Mouse (Mus musculus): ENCODE data around the gene Tmem129.

Gene Tmem129

DNA sequence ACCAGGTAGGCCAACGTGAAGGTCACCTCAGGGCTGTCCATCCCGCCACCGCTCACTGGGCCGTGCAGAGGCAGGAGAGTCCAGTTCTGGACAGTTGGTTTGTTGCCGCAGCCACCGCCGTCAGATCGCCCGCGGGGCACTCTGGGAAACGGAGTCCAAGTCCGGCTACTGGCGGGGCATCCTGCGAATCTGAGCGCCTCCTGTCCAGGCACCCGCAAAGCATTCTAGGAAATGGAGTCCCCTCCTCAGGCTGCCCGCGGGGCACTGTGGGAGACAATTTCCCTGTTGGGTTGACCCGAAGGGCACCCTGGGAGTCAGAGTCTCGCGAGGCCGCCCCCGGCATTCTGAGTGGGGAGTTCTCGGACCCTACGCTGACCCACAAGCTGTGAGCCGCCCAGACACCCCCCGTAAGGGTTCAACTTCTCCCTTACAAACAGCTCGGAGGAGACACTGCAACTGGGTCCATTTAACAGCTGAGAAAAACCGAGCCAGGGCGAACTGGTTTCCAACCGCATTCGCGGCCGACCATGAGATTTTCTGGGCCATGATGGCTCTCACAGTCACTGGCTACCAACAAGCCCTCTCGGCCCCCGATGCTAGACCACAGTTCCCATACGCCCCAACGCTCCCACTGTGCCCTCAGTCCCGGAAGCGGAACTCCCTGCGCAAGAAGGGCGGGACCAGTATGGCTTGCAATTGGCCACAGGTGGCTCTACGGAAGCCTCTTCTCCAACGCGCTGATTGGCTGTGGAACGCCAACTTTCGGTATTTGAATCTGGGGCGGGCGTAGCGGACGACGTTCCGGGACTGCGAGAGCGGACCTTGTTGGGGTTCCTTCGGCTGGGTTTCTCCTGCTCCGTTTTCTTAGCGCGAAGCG is at the start of gene Tmem129, which contains the start of gene Tacc3:
Tmem129 (minus strand) TSS at position 630 of the 877 bp plus-strand sequence.
Tacc3 (plus strand) TSS at position 342 of the 877 bp plus-strand sequence.
- in situ Hi-C loops (cut with MboI; ENCODE audit: unreplicated experiment in 2 of 2), result no loop called here

DNA sequence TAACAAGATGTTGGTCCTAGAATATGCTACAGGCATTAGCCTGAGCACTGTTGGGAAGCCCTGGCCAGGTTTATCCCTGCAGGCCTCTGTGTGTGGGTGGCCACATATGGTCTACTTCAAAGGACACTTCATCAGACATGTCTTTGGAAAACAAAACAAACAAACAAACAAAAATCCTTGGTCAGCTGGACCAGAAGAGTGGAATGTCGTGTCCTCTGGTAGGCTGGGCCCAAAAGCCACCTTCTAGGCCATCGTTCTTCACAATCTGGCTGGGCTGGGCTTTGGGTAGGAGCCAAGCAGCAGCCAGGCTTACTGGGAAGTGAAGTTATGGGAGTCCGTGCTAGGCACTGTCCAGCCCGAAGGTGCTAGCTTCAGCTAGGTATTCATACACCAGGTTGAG is 48.9 kb upstream of the Tmem129 start:
- in situ Hi-C loops (cut with MboI; ENCODE audit: unreplicated experiment in 2 of 2), result no loop called here

DNA sequence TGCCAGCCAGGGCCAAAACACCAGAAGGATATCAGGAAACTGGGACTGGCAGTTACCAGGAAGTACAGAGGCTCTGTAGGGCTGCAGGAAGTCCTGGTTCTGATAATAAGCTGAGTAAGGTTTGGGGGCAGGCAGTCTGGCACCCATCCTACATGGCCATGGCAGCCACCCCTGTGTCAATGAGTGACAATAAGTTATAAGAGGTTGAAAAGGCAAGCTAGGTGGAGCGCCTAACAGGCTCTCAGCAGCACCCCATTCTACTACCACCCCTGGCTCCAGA is 48.1 kb upstream of the Tmem129 start:
- in situ Hi-C loops (cut with MboI; ENCODE audit: unreplicated experiment in 2 of 2), result no loop called here

DNA sequence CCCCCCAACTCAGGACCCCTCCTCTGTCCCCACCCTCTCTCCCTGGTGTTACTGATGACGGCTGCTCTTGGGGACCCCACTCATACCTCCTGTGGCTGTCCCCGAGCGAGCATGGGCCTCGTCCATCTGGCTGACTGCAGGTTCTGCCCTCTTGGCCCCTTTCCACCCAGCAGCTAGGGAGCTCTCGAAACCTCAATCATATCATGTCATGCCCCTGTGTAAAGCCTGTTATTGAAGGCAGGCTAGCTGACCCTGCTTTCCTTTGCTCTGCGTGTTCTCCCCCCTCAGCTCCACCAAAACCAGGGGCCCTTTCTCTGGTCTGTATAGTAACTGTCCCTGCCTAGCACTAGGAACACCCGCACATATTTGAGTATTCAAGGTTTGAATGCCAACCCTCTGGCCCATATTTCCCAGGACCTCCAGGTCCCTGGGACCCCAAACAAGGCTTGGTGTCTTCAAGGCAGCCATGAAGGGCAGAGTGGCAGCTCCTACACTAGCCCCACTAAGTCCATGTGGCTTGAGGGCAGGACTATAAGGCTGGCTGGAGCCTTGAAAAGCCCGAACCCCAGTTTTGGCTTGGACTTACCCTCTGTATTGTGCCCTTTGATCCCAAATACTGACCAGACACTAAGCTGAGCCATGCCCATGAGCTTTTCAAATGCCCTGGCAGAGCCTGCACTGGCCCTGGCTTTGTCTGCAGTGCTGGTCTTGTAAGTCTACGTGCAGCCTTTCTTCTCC is 47.6 kb upstream of the Tmem129 start:
- in situ Hi-C loops (cut with MboI; ENCODE audit: unreplicated experiment in 2 of 2), result no loop called here

DNA sequence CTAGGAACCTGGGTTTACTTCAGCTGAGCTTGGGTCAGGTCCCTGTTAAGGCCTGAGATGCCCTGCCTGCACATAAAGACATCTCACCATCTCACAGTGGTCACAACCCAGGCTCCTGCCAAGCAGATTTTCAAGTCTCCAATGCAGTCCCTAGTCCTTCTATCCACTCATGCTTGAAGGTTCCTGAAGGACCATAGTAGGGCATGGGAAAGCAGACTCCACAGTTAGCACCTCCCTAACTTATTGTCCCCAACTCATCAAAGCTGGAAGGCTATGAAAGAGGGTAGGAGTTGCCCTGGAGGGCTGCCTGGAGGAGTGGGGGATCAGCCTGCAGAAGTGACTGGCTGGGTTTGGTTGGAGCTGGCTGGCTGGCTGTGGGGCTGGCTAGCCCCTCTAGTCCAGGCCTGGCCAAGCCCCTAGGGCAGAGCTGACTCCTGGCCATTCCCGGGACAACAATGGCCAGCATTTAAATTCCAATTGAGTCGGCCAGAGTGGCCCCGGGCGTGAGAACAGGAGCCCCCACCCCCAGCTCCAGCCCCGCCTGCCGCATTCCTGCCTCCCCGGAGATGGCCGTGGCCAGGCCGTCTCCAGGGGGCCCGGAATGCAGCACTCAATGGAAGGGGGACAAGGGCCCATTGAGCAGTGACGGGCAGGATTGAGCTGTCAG is 46.9 kb upstream of the Tmem129 start:
- in situ Hi-C loops (cut with MboI; ENCODE audit: unreplicated experiment in 2 of 2), result no loop called here

DNA sequence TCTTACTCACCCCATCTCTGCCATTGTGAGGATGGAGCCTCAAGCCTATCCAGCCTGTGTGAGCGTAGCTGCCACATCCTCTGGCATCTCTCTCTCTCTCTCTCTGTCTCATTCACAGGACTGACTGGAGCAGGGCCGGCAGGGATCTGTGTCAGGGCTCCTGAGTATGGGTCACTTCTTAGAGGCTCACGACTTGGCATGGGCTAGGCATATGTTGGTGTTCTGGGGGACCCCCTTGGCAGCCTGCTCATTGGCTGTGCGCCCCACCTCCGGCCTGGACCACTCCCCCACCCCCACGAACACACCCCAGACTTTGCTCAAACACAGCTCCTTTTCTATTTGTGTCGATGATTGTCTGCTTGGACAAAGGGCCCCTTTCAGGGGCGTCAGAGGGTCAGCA is 45.8 kb upstream of the Tmem129 start:
- in situ Hi-C loops (cut with MboI; ENCODE audit: unreplicated experiment in 2 of 2), result no loop called here

DNA sequence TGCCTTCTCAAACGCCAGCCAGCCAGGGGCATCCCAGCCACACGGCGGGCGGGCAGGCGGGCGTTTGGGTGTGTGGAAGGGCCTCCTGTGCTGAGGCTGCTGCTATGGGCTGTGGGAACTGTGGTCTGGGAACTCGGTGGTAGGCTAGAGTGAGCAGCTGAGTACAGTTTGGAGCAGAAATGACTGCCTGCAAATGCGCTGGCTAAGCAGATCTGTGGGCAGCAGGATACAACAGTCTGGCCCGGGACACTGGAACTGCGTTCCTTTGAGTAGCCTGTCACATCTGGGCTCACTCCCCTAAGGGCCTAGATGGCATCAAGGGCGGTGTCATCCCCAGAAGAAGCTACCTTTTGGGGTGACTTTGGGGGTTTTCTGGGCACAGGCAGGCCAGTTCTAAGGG is 43.6 kb upstream of the Tmem129 start:
- in situ Hi-C loops (cut with MboI; ENCODE audit: unreplicated experiment in 2 of 2), result no loop called here

DNA sequence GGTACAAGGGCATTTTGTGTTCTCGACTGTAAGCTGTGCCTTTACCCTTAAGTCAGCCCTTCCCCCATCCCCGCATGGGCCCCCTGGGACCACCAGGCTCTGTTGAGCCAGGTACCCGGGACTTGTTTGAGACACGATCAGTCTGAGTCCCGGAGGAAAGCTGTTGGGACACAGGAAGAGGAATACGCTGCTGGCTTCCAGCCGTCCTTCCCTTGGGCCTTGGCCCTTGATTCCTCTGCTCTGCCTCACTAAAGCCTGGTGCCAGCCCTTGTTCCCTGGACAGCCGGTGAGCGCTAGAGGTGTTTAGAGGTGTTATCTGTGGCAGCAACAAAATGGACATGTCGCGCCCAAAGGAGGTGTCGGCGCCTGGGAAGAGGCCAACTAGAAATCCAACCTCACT is 41.8 kb upstream of the Tmem129 start:
- in situ Hi-C loops (cut with MboI; ENCODE audit: unreplicated experiment in 2 of 2), result no loop called here

DNA sequence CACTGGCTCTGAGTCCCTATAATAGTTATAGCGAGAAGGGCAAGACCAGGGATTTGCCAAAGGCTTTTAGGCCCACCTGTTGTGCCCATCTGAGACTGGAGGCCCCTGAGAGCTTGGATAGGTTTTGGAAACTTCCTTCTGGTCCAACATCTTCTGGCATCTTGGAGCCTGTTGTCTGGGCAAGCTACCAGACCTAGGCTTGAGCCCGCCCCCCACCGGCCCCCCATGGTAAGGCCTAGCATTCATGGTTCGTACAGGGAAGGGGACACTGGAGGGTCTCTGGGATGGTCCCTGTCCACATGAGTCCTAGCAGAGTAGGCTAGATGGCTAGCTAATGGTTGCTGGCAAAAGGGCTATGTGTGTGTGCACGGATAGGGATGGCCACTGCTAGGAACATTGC is 40.5 kb upstream of the Tmem129 start:
- in situ Hi-C loops (cut with MboI; ENCODE audit: unreplicated experiment in 2 of 2), result no loop called here

DNA sequence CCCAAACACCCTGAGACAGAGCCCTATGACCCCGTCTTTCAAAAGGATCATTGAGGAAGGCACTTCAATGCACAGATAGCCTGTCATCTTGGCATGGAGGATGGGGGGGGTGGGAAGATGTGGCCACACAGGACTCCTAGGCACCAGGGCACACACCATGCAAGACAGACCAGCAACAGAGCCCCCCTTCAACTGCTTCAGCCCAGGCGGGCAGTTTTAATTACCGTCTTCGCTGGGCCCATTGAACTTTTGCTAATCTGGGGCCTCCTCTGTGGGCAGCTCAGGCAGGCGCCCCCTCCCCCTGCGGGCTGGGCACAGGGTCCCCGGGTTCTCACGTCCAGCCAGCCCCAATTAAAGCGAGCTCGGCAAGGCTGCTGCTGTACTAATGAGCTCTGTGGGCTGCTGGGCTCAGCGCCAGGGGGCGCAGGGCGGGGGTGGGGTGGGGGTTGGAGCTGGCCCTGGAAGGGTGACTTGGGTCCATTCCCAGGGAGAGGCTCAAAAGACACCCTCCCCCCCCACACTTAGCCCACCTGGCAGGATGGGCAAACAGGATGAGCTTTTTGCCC is 39.8 kb upstream of the Tmem129 start:
- in situ Hi-C loops (cut with MboI; ENCODE audit: unreplicated experiment in 2 of 2), result no loop called here

DNA sequence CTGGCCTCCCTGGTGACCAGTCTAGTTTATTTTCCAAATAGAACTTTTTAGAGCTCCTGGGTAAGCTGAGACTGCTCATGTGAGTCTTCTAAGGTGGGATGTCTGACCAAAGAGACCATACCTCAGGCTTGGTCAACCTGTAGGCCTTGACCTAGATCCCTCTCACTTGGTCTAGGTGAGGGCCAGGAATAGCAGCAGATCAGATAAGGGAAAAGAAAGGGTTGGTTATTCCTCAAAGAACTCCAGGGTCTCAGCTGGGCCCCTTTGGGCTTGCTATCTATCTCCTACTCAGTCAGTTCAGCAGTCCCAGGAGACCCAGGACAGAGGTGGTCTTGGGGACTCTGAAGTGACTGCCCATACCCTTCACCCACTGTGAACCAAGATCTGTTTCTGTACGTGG is 39.3 kb upstream of the Tmem129 start:
- in situ Hi-C loops (cut with MboI; ENCODE audit: unreplicated experiment in 2 of 2), result no loop called here

DNA sequence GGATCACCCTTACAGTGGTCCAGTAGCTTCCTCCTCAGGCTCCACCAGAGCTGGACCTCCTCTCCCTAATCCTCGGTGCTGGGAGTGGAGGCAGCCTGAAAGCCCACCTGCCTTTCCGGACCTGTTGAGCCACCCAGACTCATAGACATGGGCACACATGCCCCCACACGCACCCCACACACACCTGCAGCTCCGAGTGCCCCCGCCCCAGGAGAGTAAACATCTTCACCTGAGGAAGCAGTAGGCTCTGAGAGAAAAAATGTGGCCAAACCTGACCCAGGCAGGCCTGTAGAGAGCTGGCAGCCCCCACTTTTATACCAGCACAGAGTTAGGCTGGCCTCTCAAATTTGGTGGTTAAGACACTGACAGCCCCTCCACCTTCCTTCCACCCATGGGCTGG is 38.2 kb upstream of the Tmem129 start:
- in situ Hi-C loops (cut with MboI; ENCODE audit: unreplicated experiment in 2 of 2), result no loop called here

DNA sequence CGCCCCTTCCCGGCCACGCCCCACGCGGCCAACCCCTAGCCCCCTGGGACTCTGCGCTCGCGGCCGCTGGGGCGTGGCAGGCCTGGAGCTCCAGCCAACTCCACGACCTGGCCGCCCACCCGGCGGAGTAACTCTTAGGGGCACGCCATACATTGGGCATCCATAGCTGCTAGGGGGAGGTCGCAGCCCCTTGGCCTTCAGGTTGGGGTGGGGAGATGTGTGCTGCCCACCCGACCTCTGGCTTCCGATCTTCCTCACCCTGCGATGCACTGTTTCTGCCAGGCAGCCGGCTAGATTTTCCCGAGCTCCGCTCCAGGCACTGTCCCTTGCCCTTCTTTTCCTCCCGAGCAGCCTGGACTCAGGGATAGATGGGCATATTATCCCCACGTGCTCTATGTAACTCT is 37.5 kb upstream of the Tmem129 start:
- in situ Hi-C loops (cut with MboI; ENCODE audit: unreplicated experiment in 2 of 2), result no loop called here

DNA sequence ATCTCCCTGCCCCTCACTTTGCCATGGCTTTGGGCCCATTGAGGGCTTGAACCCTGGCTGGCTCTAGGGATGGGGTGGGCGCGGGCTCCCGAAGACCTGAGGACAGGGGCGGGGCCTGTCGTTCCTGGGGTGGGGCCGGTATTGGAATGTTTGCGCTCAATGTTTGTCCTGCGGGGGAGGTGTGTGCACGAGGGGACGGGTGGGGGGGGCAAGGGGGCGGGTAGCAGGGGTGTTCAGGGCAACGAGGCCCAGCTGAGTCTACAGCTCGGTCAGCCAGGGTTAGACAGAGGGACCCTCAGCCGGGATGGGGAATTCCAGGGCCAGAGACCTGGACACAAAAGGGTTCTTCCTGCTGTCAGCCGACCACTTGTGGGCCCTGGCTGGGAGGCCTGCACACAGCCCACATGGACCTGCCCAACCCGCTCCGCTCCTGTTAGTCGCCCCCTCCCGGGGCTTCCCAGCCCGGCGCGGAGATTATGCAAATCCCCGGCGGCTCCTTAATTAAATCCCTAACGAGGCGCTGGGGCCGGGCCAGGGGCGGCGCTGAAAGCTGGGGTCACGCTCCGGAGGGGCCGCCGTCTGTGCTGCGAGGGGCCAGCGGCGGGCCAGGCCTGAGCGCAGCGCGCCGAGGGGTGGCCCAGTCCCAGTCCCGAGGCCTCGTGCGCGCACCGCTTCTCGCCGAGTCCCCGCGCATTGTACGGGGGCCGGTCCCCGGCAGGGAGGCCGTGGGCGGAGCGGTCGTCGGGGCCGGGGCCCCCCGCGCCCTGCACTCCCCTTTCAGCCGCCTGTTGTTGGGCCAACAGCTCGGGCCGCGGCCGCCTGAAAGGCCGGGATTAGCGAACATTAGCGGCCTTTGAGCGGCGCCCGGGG is 36.9 kb upstream of the Tmem129 start:
- in situ Hi-C loops (cut with MboI; ENCODE audit: unreplicated experiment in 2 of 2), result no loop called here

DNA sequence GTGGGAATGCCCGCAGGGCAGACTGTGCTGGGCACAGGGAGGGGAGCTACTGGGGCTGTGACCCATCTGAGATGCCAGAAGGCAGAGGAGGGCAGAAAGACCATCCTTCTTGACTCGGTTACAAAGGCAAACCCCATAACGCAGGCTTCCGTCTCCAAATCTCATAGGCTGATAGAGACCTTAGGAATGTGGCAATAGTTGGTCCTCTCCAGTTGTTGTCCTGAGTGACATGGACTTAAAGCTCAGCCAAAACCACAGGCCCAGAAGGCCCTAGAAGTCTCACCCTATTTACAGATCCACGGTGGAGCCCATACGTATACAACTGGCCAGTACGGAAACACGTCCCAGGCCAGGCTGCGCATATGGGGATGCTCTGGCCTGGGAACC is 36.2 kb upstream of the Tmem129 start:
- in situ Hi-C loops (cut with MboI; ENCODE audit: unreplicated experiment in 2 of 2), result no loop called here

DNA sequence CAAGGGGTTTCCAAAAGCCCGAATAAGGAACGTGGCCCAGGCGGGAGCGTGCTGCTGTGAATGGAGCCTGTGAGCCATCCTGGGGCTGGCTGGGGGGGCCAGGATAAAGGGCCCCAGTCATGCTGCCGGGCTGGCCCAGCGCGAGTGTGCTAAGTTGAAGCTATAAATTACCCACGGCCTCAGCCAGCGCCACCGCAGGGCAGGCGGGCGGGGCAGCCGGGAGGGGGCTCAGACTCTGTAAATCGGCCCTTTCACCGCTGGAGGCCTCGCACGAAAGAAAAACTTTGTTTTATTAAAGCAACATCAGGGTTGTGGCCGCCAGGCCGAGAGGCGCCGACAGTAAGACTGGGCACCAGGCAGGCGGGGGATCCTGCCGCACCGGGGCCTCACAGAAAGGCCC is 34.2 kb upstream of the Tmem129 start:
- in situ Hi-C loops (cut with MboI; ENCODE audit: unreplicated experiment in 2 of 2), result no loop called here

DNA sequence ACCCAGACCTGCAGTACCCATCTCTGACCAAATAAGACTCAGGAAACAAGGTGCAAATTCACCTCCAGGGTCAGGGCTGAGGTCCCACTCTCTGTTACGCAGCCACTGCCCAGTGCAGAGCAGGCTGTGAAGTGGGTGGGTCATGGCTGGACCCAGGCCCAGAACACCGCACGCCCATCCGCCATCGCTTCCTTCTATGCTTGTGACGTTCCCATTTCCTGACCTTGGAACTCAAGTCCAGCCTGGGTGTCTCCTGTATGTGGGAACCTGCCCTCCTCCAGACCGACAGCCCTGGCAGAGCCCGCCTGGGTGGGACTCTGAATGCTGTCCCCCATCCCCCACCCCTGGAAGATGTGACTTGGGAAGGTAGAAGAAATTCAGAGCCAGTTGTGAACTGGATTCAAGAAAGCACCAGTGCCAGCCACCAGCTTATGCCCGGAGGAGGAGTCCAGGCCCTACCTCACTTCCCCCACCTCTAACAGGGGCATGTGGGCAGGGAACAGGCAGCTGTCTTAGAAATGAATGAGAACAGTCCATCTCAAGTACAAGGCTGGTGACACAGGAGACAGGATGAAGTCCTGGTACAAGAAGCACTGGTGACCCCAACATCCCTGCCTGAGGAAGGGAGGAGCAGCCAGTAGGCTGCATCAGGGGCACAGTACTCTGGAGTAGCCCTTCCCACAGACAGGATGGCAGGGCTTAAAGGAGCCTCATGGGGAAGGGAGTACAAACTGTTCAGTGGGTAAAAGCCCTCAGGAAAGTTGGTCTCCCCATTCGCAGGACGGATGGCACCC is 31.8 kb upstream of the Tmem129 start:
- in situ Hi-C loops (cut with MboI; ENCODE audit: unreplicated experiment in 2 of 2), result no loop called here

DNA sequence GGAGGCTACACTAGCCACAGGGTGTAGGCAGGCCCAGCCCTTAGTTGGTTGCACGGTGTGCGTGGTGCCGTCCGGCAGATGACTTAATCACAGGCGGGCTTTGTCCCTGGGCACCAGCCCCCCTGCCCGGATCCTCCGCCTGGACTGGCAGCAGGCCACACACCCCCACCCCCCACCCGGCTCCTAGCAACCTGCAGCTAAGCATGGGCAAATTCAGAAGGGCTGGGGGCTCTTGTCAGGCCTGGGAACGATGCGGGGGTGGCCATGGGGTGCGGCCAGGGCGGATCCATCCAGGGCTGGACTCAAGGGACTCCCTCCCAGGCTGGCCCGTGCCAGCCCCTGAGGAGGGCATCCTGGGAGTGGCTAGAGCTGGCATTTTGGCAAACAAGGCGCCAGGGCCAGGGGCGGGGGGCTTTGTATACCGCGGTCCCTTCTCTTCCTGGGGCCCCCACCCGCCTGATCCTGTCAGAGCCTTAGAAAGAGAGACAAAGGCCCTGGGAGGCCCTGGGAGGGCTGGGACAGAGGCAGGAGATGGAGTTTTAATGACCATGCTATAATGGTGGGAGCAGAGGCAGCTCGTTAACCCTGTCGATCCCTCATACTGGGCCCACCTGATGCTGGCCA is 31.1 kb upstream of the Tmem129 start:
- in situ Hi-C loops (cut with MboI; ENCODE audit: unreplicated experiment in 2 of 2), result no loop called here
